In the genomic region with DNA sequence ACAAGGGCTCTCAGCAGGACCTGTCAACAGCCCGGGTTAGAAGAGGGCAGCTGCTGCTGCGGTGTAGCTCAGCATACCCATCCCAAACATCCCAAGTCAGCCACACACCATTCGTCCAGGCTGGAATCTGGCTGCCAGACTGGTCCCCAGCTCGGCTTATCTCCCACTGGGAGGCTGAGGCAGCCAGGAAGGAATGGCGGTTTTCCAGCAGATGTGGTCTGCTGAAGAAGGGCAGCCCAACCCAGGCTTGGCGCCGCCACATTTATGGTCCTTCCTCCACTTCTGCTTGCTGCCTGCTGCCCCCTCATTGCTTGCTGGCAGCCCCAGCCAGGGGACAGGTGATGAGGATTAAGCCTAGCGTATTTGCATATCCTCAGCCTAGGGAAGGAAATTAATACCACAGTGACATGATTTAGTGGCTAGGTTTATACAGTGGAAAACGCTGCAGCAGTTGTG, we compare ENCODE assay signal across 9 mouse cellular contexts.
DNase-seq lines count a peak whose midpoint lies in the region; ATAC-seq and TF ChIP-seq lines count a peak whose summit lies in the region.
"Had no signal": no experiment of that assay in that cellular context is flagged by ENCODE, and none has a peak within 500 bp of the region (broad histone marks: within the 10 kb centered on the region; RNA-seq: fewer than 3 reads in every experiment).

No protein-coding gene starts in this region.

- no peaks in the 10 kb centered on the region for H3K27me3 ChIP-seq in thymus, adult 2 months (ENCODE audit: control insufficient read depth, insufficient read depth, low read length)
- peaks cover 60% of the 10 kb centered on the region for H3K27me3 ChIP-seq in limb, embryonic 10.5 days (ENCODE audit: low read depth, poor library complexity, severe bottlenecking)

- H3K36me3 ChIP-seq in thymus, adult 2 months (ENCODE audit: control insufficient read depth, insufficient read depth, low read length): no peaks in the 10 kb centered on the region
- H3K36me3 ChIP-seq in limb, embryonic 10.5 days: no peaks in the 10 kb centered on the region

- no peak for ATAC-seq in cerebellum, adult (ENCODE audit: insufficient number of reproducible peaks, low FRiP score, low TSS enrichment)

- WGBS in thymus, adult 2 months: 46% methylated on average over 9 of the region's 9 CpGs
- WGBS in limb, embryonic 10.5 days: 12% methylated on average over 9 of the region's 9 CpGs

- peaks cover 41% of the 10 kb centered on the region for H3K4me1 ChIP-seq in thymus, adult 2 months (replicated peaks; ENCODE audit: control insufficient read depth, insufficient read depth, low read length)
- H3K4me1 ChIP-seq in limb, embryonic 10.5 days: peaks cover 76% of the 10 kb centered on the region

- no peak for TF ChIP-seq POLR2A in thymus, adult 2 months (IDR thresholded peaks at IDR 0.05; ENCODE audit: control insufficient read depth, extremely low read depth, insufficient read depth, low read length, poor library complexity)

- no peak for TF ChIP-seq CTCF in thymus, adult 2 months (IDR thresholded peaks at IDR 0.05; ENCODE audit: borderline replicate concordance, control insufficient read depth, extremely low read depth, insufficient read depth, low read length, poor library complexity)

- no peak overlapping the region for H3K4me3 ChIP-seq in thymus, adult 2 months (ENCODE audit: control insufficient read depth, insufficient read depth, low read length)
- no peak overlapping the region for H3K4me3 ChIP-seq in limb, embryonic 10.5 days

- peak overlapping the region; percentile 57; the same call in 1 of the 2 replicates for H3K27ac ChIP-seq in thymus, adult 2 months (ENCODE audit: control insufficient read depth, insufficient read depth, low read length)
- peak overlapping the region; percentile 66 for H3K27ac ChIP-seq in limb, embryonic 10.5 days
- H3K27ac ChIP-seq: liver, embryonic 14.5 days had no signal

- H3K9me3 ChIP-seq in limb, embryonic 10.5 days (replicated peaks): no peaks in the 10 kb centered on the region

- DNase-seq in cerebellum, postnatal 14 days: peak; percentile 54 to 64
- no peak for DNase-seq in thymus, adult 2 months
- DNase-seq in thymus, adult 18-20 months: no peak
- DNase-seq in limb, embryonic 10.5 days (ENCODE audit: low spot score): peak; percentile 53
- peak; percentile 31 for DNase-seq in retina, embryonic 14.5 days (ENCODE audit: low spot score)
- DNase-seq in kidney, adult 11 months: no peak
- no peak for DNase-seq in right cerebral cortex, postnatal 36 days (ENCODE audit: low spot score in 2 of 2)

Comparison
In these comparisons a context has a peak if more than half of its experiments do, and no peak if none do; other contexts are left out.
1. DNase-seq: peak in cerebellum, postnatal 14 days (2 of 2), limb, embryonic 10.5 days (single experiment) and retina, embryonic 14.5 days (single experiment); none in thymus, adult 2 months (single experiment), thymus, adult 18-20 months (0 of 2), kidney, adult 11 months (single experiment) and right cerebral cortex, postnatal 36 days (0 of 2).